Mouse (Mus musculus): ENCODE results near the gene Prpf40b.
"Not testable (repeated sequence)": the region's sequence is repeated elsewhere in the genome, so short reads cannot be mapped to it uniquely, and the experiment has no call there.

Gene Prpf40b

GRCm38 (mm10) chr15:99294813-99295374 is at the start of gene Prpf40b:
Gene Prpf40b, plus strand, starts transcription at chr15:99295087.
- DNase-seq (ENCODE audit: low spot score): peak; percentile 92

- not testable (repeated sequence) for DNase-seq (ENCODE audit: low spot score)
Measured at GRCm38 (mm10) chr15:99246736-99247135, 48.2 kb upstream of the Prpf40b start.

GRCm38 (mm10) chr15:99248972-99249371 is 45.9 kb upstream of the Prpf40b start:
- DNase-seq (ENCODE audit: low spot score): no peak

- no peak for DNase-seq (ENCODE audit: low spot score)
Measured at GRCm38 (mm10) chr15:99249938-99250337, 44.9 kb upstream of the Prpf40b start.

- DNase-seq (ENCODE audit: low spot score): not testable (repeated sequence)
Measured at GRCm38 (mm10) chr15:99251111-99251510, 43.8 kb upstream of the Prpf40b start.

GRCm38 (mm10) chr15:99251626-99252380 is 43.1 kb upstream of the Prpf40b start, which contains the start of gene Mcrs1:
Gene Mcrs1, minus strand, starts transcription at chr15:99251961.
- DNase-seq (ENCODE audit: low spot score): peak; percentile 100

GRCm38 (mm10) chr15:99252381-99253174 is 42.3 kb upstream of the Prpf40b start:
- DNase-seq (ENCODE audit: low spot score): peak; percentile 43

GRCm38 (mm10) chr15:99253175-99253479 is 41.8 kb upstream of the Prpf40b start:
- not testable (repeated sequence) for DNase-seq (ENCODE audit: low spot score)

- DNase-seq (ENCODE audit: low spot score): no peak
Measured at GRCm38 (mm10) chr15:99253772-99254171, 41.1 kb upstream of the Prpf40b start.

- DNase-seq (ENCODE audit: low spot score): no peak
Measured at GRCm38 (mm10) chr15:99254477-99255005, 40.3 kb upstream of the Prpf40b start.

GRCm38 (mm10) chr15:99255241-99255749 is 39.6 kb upstream of the Prpf40b start:
- DNase-seq (ENCODE audit: low spot score): no peak

- no peak for DNase-seq (ENCODE audit: low spot score)
Measured at GRCm38 (mm10) chr15:99259167-99259729, 35.6 kb upstream of the Prpf40b start.

GRCm38 (mm10) chr15:99259730-99260252 is 35.1 kb upstream of the Prpf40b start:
- peak; percentile 85 for DNase-seq (ENCODE audit: low spot score)

GRCm38 (mm10) chr15:99262702-99263101 is 32.2 kb upstream of the Prpf40b start:
- no peak for DNase-seq (ENCODE audit: low spot score)

GRCm38 (mm10) chr15:99264363-99264762 is 30.5 kb upstream of the Prpf40b start:
- DNase-seq (ENCODE audit: low spot score): no peak

GRCm38 (mm10) chr15:99265679-99266078 is 29.2 kb upstream of the Prpf40b start:
- peak; percentile 92 for DNase-seq (ENCODE audit: low spot score)

- DNase-seq (ENCODE audit: low spot score): no peak
Measured at GRCm38 (mm10) chr15:99276095-99276494, 18.8 kb upstream of the Prpf40b start.

GRCm38 (mm10) chr15:99278271-99278670 is 16.6 kb upstream of the Prpf40b start:
- DNase-seq (ENCODE audit: low spot score): no peak

GRCm38 (mm10) chr15:99283456-99283855 is 11.4 kb upstream of the Prpf40b start:
- DNase-seq (ENCODE audit: low spot score): peak; percentile 11

- DNase-seq (ENCODE audit: low spot score): peak; percentile 12
Measured at GRCm38 (mm10) chr15:99284527-99285188, 10.2 kb upstream of the Prpf40b start.

- DNase-seq (ENCODE audit: low spot score): no peak
Measured at GRCm38 (mm10) chr15:99285189-99285535, 9.7 kb upstream of the Prpf40b start.

Measured in embryo, embryonic 10.5 days (tissue).